Mouse (Mus musculus) kidney, adult 2 months (tissue): Measurements from ENCODE around the gene Nhlrc4. TPM values are rescaled to one million over a fixed set of nuclear protein-coding genes. Genes with fewer than 3 reads are reported as not detected.

ENCODE experiments used
- DNase-seq: peaks from one replicate; pipeline ENCODE4 v3.0.0; 2021
- H3K27ac ChIP-seq: fragments of 200-500 bp; 2 replicates; pipeline ENCODE4 v1.5.1; 2012; ENCODE audit warnings: low read depth, low read length, control low read depth, inconsistent platforms; ENCODE audit not compliant: insufficient read depth
- H3K27me3 ChIP-seq: fragments of 200-500 bp; replicated peaks from 2 replicates; pipeline ENCODE4 v1.6.1; 2012; ENCODE audit warnings: mild to moderate bottlenecking, moderate library complexity, low read length, inconsistent platforms; ENCODE audit not compliant: control insufficient read depth, insufficient read depth
- H3K36me3 ChIP-seq: fragments of 200-500 bp; 2 replicates; pipeline ENCODE4 v1.6.1; 2012; ENCODE audit warnings: mild to moderate bottlenecking, moderate library complexity, low read length, inconsistent platforms; ENCODE audit not compliant: control insufficient read depth, insufficient read depth
- H3K4me1 ChIP-seq: fragments of 200-500 bp; 2 replicates; pipeline ENCODE4 v1.6.1; 2011; ENCODE audit warnings: low read length; ENCODE audit not compliant: control insufficient read depth, insufficient read depth
- H3K4me3 ChIP-seq: fragments of 200-500 bp; 2 replicates; pipeline ENCODE4 v1.5.1; 2011; ENCODE audit warnings: mild to moderate bottlenecking, low read depth, low read length, control low read depth; ENCODE audit not compliant: insufficient read depth
- CTCF ChIP-seq: fragments of 200-500 bp; conservative IDR thresholded peaks from 2 replicates; pipeline ENCODE4 v1.5.1; 2011; ENCODE audit warnings: low read depth, mild to moderate bottlenecking, control low read depth, low read length, moderate library complexity, mixed read lengths; ENCODE audit not compliant: insufficient read depth, insufficient read length
- POLR2A ChIP-seq: fragments of 200-500 bp; IDR thresholded peaks from one replicate; pipeline ENCODE4 v1.6.1; 2011; ENCODE audit warnings: low read depth, low read length, control low read depth
- WGBS: fragments of 180-500 bp; shearing (Covaris S2); methylation state at CpG from one replicate; pipeline ENCODE4 v1.1.7; 2018; 5-methylcytosine and 5-hydroxymethylcytosine counted together
- polyA plus RNA-seq: library from polyadenylated mRNA; depleted of rRNA; stranded (reverse); fragments of >200 nt; gene quantifications from 2 replicates; pipeline ENCODE4 v1.2.3, GENCODE M21; 2012

Nhlrc4 gene
- polyA plus RNA-seq, 1 experiment: 16.0 TPM

DNA sequence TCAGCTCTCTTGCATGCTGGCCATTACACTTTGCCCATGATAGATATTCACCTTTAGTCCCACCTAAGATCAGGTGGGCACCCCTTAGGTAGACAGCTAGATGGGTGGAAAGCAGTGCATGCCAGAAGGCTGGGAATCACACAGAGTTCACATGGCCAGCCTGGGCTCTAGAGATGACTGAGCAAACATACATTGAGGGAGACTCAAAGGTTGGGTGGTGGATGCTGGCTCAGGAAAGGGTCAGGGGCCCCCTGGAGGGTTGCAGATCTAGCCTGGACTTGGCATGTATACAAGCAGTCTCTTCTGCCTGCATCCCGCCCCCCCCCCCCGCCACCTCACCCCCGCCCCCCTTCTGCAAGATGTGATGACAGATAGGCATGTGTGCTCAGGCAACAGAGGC, 5.9 kb upstream of the Nhlrc4 start:
- Histone ChIP-seq H3K27me3 (no peaks in the 10 kb centered on the region), H3K4me3 (peak overlapping the region; percentile 36; the same call in 1 of the 2 replicates), H3K36me3 (no peaks in the 10 kb centered on the region), H3K4me1 (peaks cover 3% of the 10 kb centered on the region; the same call in 1 of the 2 replicates), H3K27ac (0 out of 2 replicates have a peak overlapping the region, but pooled peaks have one; percentile 0)
- WGBS: 5% methylated on average over 3 of the region's 3 CpGs
- DNase-seq: no peak
- TF ChIP-seq POLR2A (no peak), CTCF (no peak)

- Histone ChIP-seq H3K27ac (0 out of 2 replicates have a peak overlapping the region, but pooled peaks have one; percentile 0), H3K27me3 (no peaks in the 10 kb centered on the region), H3K4me3 (no peak overlapping the region), H3K36me3 (no peaks in the 10 kb centered on the region), H3K4me1 (peaks cover 3% of the 10 kb centered on the region; the same call in 1 of the 2 replicates)
- TF ChIP-seq POLR2A (no peak), CTCF (no peak)
- DNase-seq: no peak
- 76% methylated on average over 5 of the region's 5 CpGs for WGBS
Measured at GRCm38 (mm10) chr17:25949981-25950380, 5.2 kb upstream of the Nhlrc4 start.

DNA sequence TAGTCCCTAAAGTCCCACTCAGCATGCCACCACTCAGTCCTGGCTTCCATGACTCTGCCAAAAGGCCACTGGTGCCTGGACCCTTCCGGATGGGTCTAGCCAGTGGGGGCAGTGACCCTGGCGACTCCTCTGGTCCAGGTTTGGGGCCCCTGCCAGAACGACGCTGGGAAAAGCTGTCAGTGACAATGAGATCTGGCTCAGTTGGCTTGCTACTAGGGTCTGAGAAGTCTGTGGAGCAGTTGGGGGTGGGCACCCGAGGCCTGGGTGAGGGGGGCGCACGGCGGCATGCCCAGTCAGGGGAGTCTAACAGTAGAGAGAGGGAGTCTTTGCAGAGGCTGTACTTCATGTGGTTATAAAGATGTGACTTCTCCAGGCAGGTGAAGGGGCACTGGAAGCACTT, 3.3 kb upstream of the Nhlrc4 start:
- H3K4me3 ChIP-seq: no peak overlapping the region
- no peaks in the 10 kb centered on the region for H3K27me3 ChIP-seq
- TF ChIP-seq POLR2A: no peak
- no peak for TF ChIP-seq CTCF
- no peak for DNase-seq
- no peak overlapping the region for H3K27ac ChIP-seq
- no peaks in the 10 kb centered on the region for H3K4me1 ChIP-seq
- H3K36me3 ChIP-seq: no peaks in the 10 kb centered on the region
- WGBS: 67% methylated on average over 8 of the region's 8 CpGs

DNA sequence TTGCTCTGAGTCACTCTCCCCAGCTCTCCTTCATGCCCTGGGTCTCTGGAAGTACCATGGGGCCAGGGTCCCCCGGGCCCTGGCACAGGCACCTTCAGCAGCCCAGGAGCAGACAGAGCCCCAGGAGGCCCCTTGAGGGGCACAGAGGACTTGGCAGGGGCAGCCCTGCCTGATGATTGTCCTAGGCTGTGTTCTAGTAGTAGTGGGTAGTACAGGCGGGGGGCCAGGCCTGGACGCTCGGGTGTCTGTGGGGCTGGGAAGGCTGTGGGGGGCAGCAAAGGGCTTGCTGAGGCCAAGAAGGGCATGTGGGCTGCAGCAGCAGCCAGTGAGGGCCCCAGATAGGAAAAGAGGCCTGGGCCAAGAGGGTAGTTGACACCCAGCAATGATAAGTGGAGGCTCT, 2.8 kb upstream of the Nhlrc4 start:
- no peak overlapping the region for H3K27ac ChIP-seq
- H3K4me3 ChIP-seq: no peak overlapping the region
- no peaks in the 10 kb centered on the region for H3K4me1 ChIP-seq
- no peaks in the 10 kb centered on the region for H3K27me3 ChIP-seq
- no peak for DNase-seq
- H3K36me3 ChIP-seq: no peaks in the 10 kb centered on the region
- TF ChIP-seq POLR2A (no peak), CTCF (no peak)
- 93% methylated on average over 4 of the region's 4 CpGs for WGBS

DNA sequence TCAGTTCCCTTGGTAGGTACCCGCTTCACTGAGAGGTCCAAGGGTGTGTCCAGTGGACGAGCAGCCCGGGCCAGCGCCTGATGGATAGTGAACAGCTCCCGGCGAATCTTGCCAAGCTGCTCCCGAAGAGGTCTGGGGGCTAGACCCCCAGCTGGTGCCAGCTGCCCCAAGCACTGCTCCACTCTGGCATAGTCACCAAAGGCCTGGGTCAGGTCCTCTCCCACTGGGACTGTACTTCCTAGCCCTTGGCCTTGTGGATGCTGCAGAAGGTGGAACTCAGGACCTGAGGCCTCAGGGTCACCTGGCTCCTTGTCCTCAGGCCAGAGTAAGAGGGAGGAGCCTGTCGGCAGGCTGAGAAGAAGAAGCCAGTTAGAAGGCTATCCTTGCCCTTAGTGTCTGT, 2.1 kb upstream of the Nhlrc4 start:
- no peaks in the 10 kb centered on the region for H3K27me3 ChIP-seq
- H3K4me1 ChIP-seq: peaks cover 4% of the 10 kb centered on the region; the same call in 1 of the 2 replicates
- WGBS: 83% methylated on average over 8 of the region's 8 CpGs

DNA sequence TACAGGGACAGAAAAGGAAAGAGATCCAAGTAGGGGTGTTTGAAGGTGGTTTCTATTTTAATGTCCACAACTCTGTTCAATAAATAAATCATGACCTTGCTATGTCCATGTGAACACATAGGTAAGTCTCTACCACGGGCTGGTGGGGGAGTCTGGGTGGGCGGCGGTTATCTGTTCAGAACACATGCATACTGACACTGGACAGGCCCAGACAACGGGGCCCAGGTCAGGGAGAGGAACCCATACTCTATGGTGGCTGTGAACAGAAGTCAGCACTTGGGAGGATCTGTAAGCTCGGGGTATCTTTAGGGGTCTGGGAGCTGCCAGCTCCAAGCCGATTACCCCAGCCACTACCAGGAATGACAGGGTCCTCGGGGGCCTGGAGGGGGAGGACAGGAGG, 1.6 kb upstream of the Nhlrc4 start:
- TF ChIP-seq CTCF (no peak), POLR2A (no peak)
- no peaks in the 10 kb centered on the region for H3K36me3 ChIP-seq
- no peaks in the 10 kb centered on the region for H3K27me3 ChIP-seq
- no peak overlapping the region for H3K4me3 ChIP-seq
- DNase-seq: no peak
- WGBS: 75% methylated on average over 7 of the region's 7 CpGs
- peak overlapping the region; percentile 43 for H3K27ac ChIP-seq
- peaks cover 4% of the 10 kb centered on the region; the same call in 1 of the 2 replicates for H3K4me1 ChIP-seq

More for the DNA sequence above, 2.1 kb upstream of the Nhlrc4 start:
- no peak for TF ChIP-seq POLR2A
- TF ChIP-seq CTCF: no peak
- DNase-seq: no peak
- H3K36me3 ChIP-seq: no peaks in the 10 kb centered on the region
- H3K27ac ChIP-seq: 0 out of 2 replicates have a peak overlapping the region, but pooled peaks have one; percentile 27
- no peak overlapping the region for H3K4me3 ChIP-seq

DNA sequence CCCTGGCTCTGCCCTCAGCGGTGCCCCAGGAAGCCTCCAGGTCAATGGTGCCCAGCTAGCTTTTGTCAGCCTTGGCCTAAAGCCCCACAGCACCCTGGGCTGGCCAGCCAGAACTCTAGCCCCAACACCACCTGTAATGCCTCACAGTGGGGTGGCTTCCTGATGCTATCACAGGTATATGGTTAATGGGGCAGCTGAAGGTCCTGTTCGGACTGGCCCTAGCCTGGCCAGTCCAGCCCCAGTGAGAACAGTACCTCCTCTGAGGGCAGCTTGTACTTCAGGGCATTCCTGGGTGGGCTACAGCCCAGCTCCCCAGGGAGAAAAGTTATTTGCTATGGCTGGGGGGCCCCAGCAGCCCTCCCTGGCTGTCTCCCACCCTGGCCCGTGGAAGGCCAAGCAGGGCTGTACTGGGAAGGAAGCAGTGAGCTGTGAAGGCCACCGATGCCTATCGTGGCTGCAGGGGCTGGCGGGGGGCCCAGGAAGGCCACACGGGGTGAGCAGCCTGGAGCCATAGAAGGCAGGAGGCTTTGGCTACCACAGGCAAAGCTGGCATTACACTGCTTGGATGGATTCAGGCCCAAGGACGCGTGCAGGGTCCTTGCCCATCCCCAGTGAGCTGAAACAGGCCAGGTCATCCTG, 875 bp upstream of the Nhlrc4 start:
- TF ChIP-seq POLR2A: no peak
- Histone ChIP-seq H3K27ac (peak overlapping the region; percentile 83), H3K4me1 (peaks cover 10% of the 10 kb centered on the region; the same call in 1 of the 2 replicates), H3K36me3 (no peaks in the 10 kb centered on the region), H3K4me3 (no peak overlapping the region), H3K27me3 (no peaks in the 10 kb centered on the region)
- WGBS: 44% methylated on average over 9 of the region's 9 CpGs
- peak; percentile 75 for DNase-seq
